Mouse (Mus musculus): Measurements from ENCODE around the gene Bcl9l. TPM values are rescaled to one million over a fixed set of nuclear protein-coding genes. Genes with fewer than 3 reads are reported as not detected.

The Bcl9l gene
- polyA plus RNA-seq, 1 experiment from 2014 or later: 10.7 TPM

DNA sequence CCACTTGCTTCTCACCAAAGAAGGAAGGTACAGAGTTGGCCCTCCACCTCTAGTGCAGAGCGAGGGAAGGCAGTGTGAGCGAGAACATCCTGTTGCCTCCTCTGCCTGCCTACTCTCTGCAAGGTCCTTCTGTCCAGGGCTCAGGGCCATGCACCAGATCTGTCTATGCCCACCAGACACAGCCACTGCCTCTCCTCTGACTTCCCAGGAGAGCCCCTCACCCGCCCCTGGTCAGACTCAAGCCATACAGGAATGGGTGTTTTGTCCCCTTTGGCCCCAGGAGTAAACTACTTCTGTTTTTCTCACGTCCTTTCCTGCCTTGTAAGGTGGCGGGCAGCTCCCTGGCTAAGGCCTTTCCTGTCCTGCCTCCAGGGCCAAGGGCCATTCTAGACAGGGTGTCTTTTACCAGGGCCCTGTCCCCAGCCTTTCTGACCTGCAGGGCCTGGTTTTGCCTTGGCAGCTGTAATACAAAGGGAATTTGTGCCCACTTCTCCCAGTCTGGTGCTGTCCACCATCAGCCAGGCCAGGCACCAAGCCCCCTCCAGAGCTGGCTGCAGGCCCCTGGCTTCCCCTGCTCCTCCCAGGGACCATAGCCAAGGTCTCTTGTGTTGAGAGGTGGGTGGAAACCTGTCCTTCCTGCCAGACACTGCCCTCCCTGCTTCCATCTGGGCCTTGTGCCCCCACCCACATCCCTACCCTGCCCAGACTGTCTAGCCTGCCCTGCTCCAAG lies 28.4 kb downstream of the Bcl9l start:
- peaks cover 35% of the 10 kb centered on the region for H3K36me3 ChIP-seq (replicated peaks)
- no peak overlapping the region for H3K4me2 ChIP-seq
- peaks cover 19% of the 10 kb centered on the region for H3K4me1 ChIP-seq
- H3K27me3 ChIP-seq: peaks cover 19% of the 10 kb centered on the region; the same call in 1 of the 2 replicates
- no peak overlapping the region for H3K9ac ChIP-seq
- 0 out of 2 replicates have a peak overlapping the region, but pooled peaks have one; percentile 19 for H3K27ac ChIP-seq
- H3K9me3 ChIP-seq: no peaks in the 10 kb centered on the region
- no peak overlapping the region for H3K4me3 ChIP-seq (replicated peaks)
- 71% methylated on average over 5 of the region's 5 CpGs for WGBS
- no peak for ATAC-seq (ENCODE audit: low FRiP score)

GRCm38 (mm10) chr9:44511935-44512716 lies 29.5 kb downstream of the Bcl9l start:
- H3K9ac ChIP-seq: no peak overlapping the region
- no peak overlapping the region for H3K27ac ChIP-seq
- 81% methylated on average over 9 of the region's 9 CpGs for WGBS
- H3K4me1 ChIP-seq: peaks cover 19% of the 10 kb centered on the region
- ATAC-seq (ENCODE audit: low FRiP score): no peak
- H3K9me3 ChIP-seq: no peaks in the 10 kb centered on the region
- H3K36me3 ChIP-seq (replicated peaks): peaks cover 24% of the 10 kb centered on the region
- H3K4me2 ChIP-seq: no peak overlapping the region
- no peak overlapping the region for H3K4me3 ChIP-seq (replicated peaks)
- H3K27me3 ChIP-seq: peaks cover 19% of the 10 kb centered on the region; the same call in 1 of the 2 replicates

DNA sequence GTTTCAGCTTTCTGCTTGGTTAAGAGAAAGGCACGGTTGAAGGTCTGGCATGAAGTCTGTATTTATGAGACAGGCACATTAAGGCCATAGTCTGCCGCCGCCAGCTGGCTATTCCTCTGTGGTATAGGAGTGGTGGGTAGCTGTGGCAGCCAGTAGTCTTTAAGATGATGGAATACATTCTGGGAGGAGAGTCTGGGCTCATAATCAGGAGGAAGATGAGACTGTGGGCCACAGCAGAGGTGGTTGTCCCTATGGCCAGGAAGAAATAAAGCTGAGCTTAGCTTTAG lies 30.0 kb downstream of the Bcl9l start:
- Histone ChIP-seq H3K4me3 (replicated peaks) (no peak overlapping the region), H3K36me3 (replicated peaks) (peaks cover 18% of the 10 kb centered on the region), H3K4me1 (peaks cover 19% of the 10 kb centered on the region), H3K27me3 (peaks cover 19% of the 10 kb centered on the region; the same call in 1 of the 2 replicates), H3K4me2 (no peak overlapping the region), H3K9ac (no peak overlapping the region), H3K27ac (no peak overlapping the region), H3K9me3 (no peaks in the 10 kb centered on the region)
- 91% methylated on average over 3 of the region's 3 CpGs for WGBS
- no peak for ATAC-seq (ENCODE audit: low FRiP score)

GRCm38 (mm10) chr9:44513121-44513520 lies 30.5 kb downstream of the Bcl9l start:
- Histone ChIP-seq H3K27me3 (peaks cover 19% of the 10 kb centered on the region; the same call in 1 of the 2 replicates), H3K4me2 (no peak overlapping the region), H3K9ac (no peak overlapping the region), H3K9me3 (no peaks in the 10 kb centered on the region), H3K36me3 (replicated peaks) (peaks cover 14% of the 10 kb centered on the region), H3K4me1 (peaks cover 19% of the 10 kb centered on the region), H3K4me3 (replicated peaks) (no peak overlapping the region), H3K27ac (no peak overlapping the region)
- WGBS: 89% methylated on average over 11 of the region's 11 CpGs
- ATAC-seq (ENCODE audit: low FRiP score): no peak

- ATAC-seq (ENCODE audit: low FRiP score): no peak
- peaks cover 19% of the 10 kb centered on the region for H3K4me1 ChIP-seq
- WGBS: 85% methylated on average over 20 of the region's 20 CpGs
Observed at GRCm38 (mm10) chr9:44513610-44514009, 31.0 kb downstream of the Bcl9l start.

DNA sequence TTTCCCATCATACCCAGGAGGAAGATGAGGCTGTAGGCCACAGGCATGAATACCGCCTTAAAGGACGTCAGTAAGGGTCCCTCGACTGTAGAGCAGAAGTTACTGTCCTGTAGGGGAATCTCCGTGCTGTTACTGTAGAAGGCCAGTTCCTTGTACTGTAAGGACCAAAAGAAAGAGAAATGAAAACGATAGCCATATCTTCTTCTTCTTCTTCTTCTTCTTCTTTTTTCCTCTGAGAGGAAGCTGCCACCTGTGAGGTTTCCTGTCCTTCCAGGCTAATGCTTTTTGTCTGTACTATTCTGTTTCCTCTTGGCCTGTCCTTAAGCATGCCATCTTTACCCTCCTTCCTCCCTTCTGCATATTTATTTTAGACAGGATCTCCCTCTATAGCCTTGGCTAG lies 31.5 kb downstream of the Bcl9l start:
- Histone ChIP-seq H3K4me3 (replicated peaks) (no peak overlapping the region), H3K27ac (no peak overlapping the region), H3K4me1 (peaks cover 19% of the 10 kb centered on the region), H3K4me2 (no peak overlapping the region), H3K9me3 (no peaks in the 10 kb centered on the region), H3K27me3 (peaks cover 13% of the 10 kb centered on the region; the same call in 1 of the 2 replicates), H3K36me3 (replicated peaks) (peaks cover 3% of the 10 kb centered on the region), H3K9ac (no peak overlapping the region)
- 91% methylated on average over 5 of the region's 5 CpGs for WGBS
- ATAC-seq (ENCODE audit: low FRiP score): no peak

More at GRCm38 (mm10) chr9:44513610-44514009, 31.0 kb downstream of the Bcl9l start:
- Histone ChIP-seq H3K4me2 (no peak overlapping the region), H3K9ac (no peak overlapping the region), H3K36me3 (replicated peaks) (peaks cover 9% of the 10 kb centered on the region), H3K4me3 (replicated peaks) (no peak overlapping the region), H3K9me3 (no peaks in the 10 kb centered on the region), H3K27me3 (peaks cover 17% of the 10 kb centered on the region; the same call in 1 of the 2 replicates), H3K27ac (no peak overlapping the region)

- no peak overlapping the region for H3K9ac ChIP-seq
- no peak overlapping the region for H3K4me3 ChIP-seq (replicated peaks)
- no peaks in the 10 kb centered on the region for H3K36me3 ChIP-seq (replicated peaks)
- no peaks in the 10 kb centered on the region for H3K9me3 ChIP-seq
- ATAC-seq (ENCODE audit: low FRiP score): no peak
- H3K4me1 ChIP-seq: peaks cover 8% of the 10 kb centered on the region; the same call in 1 of the 2 replicates
- 74% methylated on average over 12 of the region's 12 CpGs for WGBS
- no peak overlapping the region for H3K4me2 ChIP-seq
- no peak overlapping the region for H3K27ac ChIP-seq
- peaks cover 10% of the 10 kb centered on the region; the same call in 1 of the 2 replicates for H3K27me3 ChIP-seq
Observed at GRCm38 (mm10) chr9:44515131-44515751, 32.6 kb downstream of the Bcl9l start.

DNA sequence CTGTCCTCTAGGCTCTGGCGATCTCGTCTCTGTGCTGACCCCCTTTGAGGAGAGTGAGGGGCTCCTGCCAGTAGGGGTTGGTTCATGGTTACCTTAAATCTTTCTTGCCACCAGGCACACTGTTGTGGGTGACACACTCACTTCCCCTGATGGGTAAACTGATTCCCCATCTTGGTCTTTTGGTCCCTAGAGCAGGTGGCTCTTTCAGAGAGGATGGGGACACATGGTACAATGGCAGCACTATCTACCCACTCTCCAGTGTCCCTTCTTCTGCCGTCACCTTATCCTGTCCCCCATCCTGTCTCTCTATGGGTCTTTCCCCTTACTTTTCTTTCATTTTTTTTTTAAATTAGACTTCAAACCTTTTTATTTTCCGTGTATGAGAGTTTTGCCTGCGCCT lies 33.3 kb downstream of the Bcl9l start:
- H3K4me3 ChIP-seq (replicated peaks): no peak overlapping the region
- no peak for ATAC-seq (ENCODE audit: low FRiP score)
- H3K36me3 ChIP-seq (replicated peaks): no peaks in the 10 kb centered on the region
- WGBS: 92% methylated on average over 5 of the region's 5 CpGs
- 0 out of 2 replicates have a peak, but pooled peaks cover 3% of the 10 kb centered on the region for H3K4me1 ChIP-seq
- H3K27me3 ChIP-seq: peaks cover 4% of the 10 kb centered on the region; the same call in 1 of the 2 replicates
- no peak overlapping the region for H3K9ac ChIP-seq
- H3K27ac ChIP-seq: no peak overlapping the region
- no peaks in the 10 kb centered on the region for H3K9me3 ChIP-seq
- no peak overlapping the region for H3K4me2 ChIP-seq

- H3K4me3 ChIP-seq (replicated peaks): no peak overlapping the region
- H3K9me3 ChIP-seq: no peaks in the 10 kb centered on the region
- H3K27me3 ChIP-seq: 0 out of 2 replicates have a peak, but pooled peaks cover 3% of the 10 kb centered on the region
- no peak for ATAC-seq (ENCODE audit: low FRiP score)
- H3K36me3 ChIP-seq (replicated peaks): no peaks in the 10 kb centered on the region
- H3K9ac ChIP-seq: no peak overlapping the region
- H3K4me1 ChIP-seq: no peaks in the 10 kb centered on the region
- 80% methylated on average over 4 of the region's 4 CpGs for WGBS
- no peak overlapping the region for H3K4me2 ChIP-seq
- no peak overlapping the region for H3K27ac ChIP-seq
Observed at GRCm38 (mm10) chr9:44517368-44517767, 34.7 kb downstream of the Bcl9l start.

DNA sequence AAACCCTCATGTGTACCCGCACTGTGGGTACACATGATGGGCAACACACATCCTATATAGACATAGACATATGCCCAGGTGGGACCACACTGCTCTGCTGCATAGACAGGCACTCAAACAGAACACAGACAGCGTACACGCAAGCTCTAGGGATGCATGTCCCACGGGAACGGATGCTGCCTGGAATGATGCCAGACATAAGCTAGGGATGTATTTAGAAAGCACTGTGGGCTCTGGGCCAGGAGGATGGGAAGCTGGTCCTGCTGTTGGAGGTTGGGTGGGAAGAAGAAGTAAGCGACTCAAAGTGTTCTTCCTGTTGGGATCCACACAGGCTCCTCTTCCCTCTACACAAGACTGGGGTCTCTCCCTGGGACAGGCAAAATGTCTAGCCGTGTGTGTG lies 35.4 kb downstream of the Bcl9l start:
- Histone ChIP-seq H3K4me1 (no peaks in the 10 kb centered on the region), H3K4me2 (no peak overlapping the region), H3K4me3 (replicated peaks) (no peak overlapping the region), H3K9me3 (no peaks in the 10 kb centered on the region), H3K9ac (no peak overlapping the region), H3K27me3 (0 out of 2 replicates have a peak, but pooled peaks cover 2% of the 10 kb centered on the region), H3K36me3 (replicated peaks) (no peaks in the 10 kb centered on the region), H3K27ac (no peak overlapping the region)
- WGBS: 88% methylated on average over 7 of the region's 7 CpGs
- no peak for ATAC-seq (ENCODE audit: low FRiP score)

GRCm38 (mm10) chr9:44521927-44522326 lies 39.3 kb downstream of the Bcl9l start:
- H3K9ac ChIP-seq: no peak overlapping the region
- no peaks in the 10 kb centered on the region for H3K9me3 ChIP-seq
- no peak overlapping the region for H3K4me3 ChIP-seq (replicated peaks)
- no peaks in the 10 kb centered on the region for H3K4me1 ChIP-seq
- WGBS: 84% methylated on average over 10 of the region's 10 CpGs
- ATAC-seq (ENCODE audit: low FRiP score): no peak
- no peaks in the 10 kb centered on the region for H3K27me3 ChIP-seq
- H3K4me2 ChIP-seq: no peak overlapping the region
- no peaks in the 10 kb centered on the region for H3K36me3 ChIP-seq (replicated peaks)
- H3K27ac ChIP-seq: no peak overlapping the region

DNA sequence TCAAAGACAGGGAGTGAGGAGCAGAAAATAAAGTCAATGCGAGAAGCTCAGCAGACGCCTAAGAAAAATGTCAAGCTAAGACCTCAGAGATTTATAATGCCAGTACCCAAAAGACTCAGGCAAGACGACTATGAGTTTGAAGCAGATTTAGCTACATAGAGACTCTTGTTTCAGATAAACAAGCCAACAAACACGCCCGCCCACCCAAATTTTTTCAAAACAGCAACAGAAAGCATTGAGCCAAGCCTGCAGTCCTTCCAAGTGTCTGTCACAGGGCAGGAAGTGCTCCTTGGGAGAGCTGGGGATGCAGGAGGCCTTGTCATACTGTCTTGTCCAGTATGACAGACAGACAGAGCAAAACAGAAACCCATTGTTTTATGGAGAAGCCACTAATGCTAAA lies 41.1 kb downstream of the Bcl9l start:
- no peaks in the 10 kb centered on the region for H3K36me3 ChIP-seq (replicated peaks)
- no peak overlapping the region for H3K4me2 ChIP-seq
- H3K27me3 ChIP-seq: no peaks in the 10 kb centered on the region
- WGBS: 85% methylated on average over 5 of the region's 5 CpGs
- no peak overlapping the region for H3K27ac ChIP-seq
- no peak overlapping the region for H3K9ac ChIP-seq
- no peak for ATAC-seq (ENCODE audit: low FRiP score)
- no peaks in the 10 kb centered on the region for H3K4me1 ChIP-seq
- H3K9me3 ChIP-seq: no peaks in the 10 kb centered on the region
- H3K4me3 ChIP-seq (replicated peaks): no peak overlapping the region
